Mouse (Mus musculus) hindbrain, postnatal 0 days (tissue): ENCODE data around the gene Rab31. TPM values are rescaled to one million over a fixed set of nuclear protein-coding genes. Genes with fewer than 3 reads are reported as not detected.

ENCODE experiments used
- ATAC-seq: fragments of 200-750 bp; cut with Nextera tagmentation; 2 replicates; pipeline ENCODE4 v1.8.0; 2017; ENCODE audit warnings: mild to moderate bottlenecking, moderate TSS enrichment, moderate library complexity
- DNase-seq: peaks from one replicate; pipeline ENCODE4 v3.0.0-alpha.2; 2015; ENCODE audit warnings: low spot score
- H3K27ac ChIP-seq: fragments of 300-500 bp; sonication (generic); 2 replicates; pipeline ENCODE4 v1.5.1; 2014; ENCODE audit warnings: mild to moderate bottlenecking
- H3K27me3 ChIP-seq: fragments of 300-500 bp; sonication (generic); 2 replicates; pipeline ENCODE4 v1.6.1; 2014; ENCODE audit warnings: low read length, mixed read lengths; ENCODE audit not compliant: insufficient read depth
- H3K36me3 ChIP-seq: fragments of 300-500 bp; sonication (generic); 2 replicates; pipeline ENCODE4 v1.6.1; 2014; ENCODE audit warnings: low read length, mixed read lengths; ENCODE audit not compliant: insufficient read depth
- H3K4me1 ChIP-seq: fragments of 300-500 bp; sonication (generic); 2 replicates; pipeline ENCODE4 v1.6.1; 2014; ENCODE audit warnings: antibody characterized with exemption, low read length, mixed read lengths; ENCODE audit not compliant: insufficient read depth
- H3K4me2 ChIP-seq: fragments of 300-500 bp; sonication (generic); 2 replicates; pipeline ENCODE4 v1.6.1; 2014; ENCODE audit warnings: low read depth, mild to moderate bottlenecking, low read length, moderate library complexity, mixed read lengths
- H3K4me3 ChIP-seq: fragments of 300-500 bp; sonication (generic); 2 replicates; pipeline ENCODE4 v1.5.1; 2014; ENCODE audit warnings: low read length
- H3K9ac ChIP-seq: fragments of 300-500 bp; sonication (generic); replicated peaks from 2 replicates; pipeline ENCODE4 v1.6.1; 2014; ENCODE audit warnings: mild to moderate bottlenecking, low read length, moderate library complexity, mixed read lengths
- H3K9me3 ChIP-seq: fragments of 300-500 bp; sonication (generic); 2 replicates; pipeline ENCODE4 v1.6.1; 2016; ENCODE audit warnings: low read length, mixed read lengths
- CTCF ChIP-seq: IDR thresholded peaks from 2 replicates; pipeline ENCODE4 v1.5.1; 2016; ENCODE audit warnings: antibody characterized with exemption, control low read depth, low read depth
- WGBS: fragments of 180-500 bp; shearing (Covaris S2); extraction: QIAGEN DNeasy Blood & Tissue Kit; methylation state at CpG from one replicate; pipeline ENCODE4 v1.1.7; 2014; 5-methylcytosine and 5-hydroxymethylcytosine counted together
- polyA plus RNA-seq: library from polyadenylated mRNA; unstranded; fragments of >200 nt; fragmentation: Nextera tagmentation; extraction: Ambion mirVana; gene quantifications from 2 replicates; pipeline ENCODE4 v1.2.1, GENCODE M21; 2015
- total RNA-seq: library from RNA; depleted of rRNA; stranded (reverse); fragments of >200 nt; gene quantifications from 2 replicates; pipeline ENCODE4 v1.2.3, GENCODE M21; 2014

Gene Rab31
- total and polyA plus RNA-seq, 2 experiments from 2014 or later: 67.2 to 88.1 TPM

GRCm38 (mm10) chr17:65742245-65742905, 30.2 kb downstream of the Rab31 start:
- 32% methylated on average over 10 of the region's 10 CpGs for WGBS

GRCm38 (mm10) chr17:65741565-65741964, 31.0 kb downstream of the Rab31 start:
- no peak overlapping the region for H3K27ac ChIP-seq
- DNase-seq (no peak), ATAC-seq (no peak)
- no peak overlapping the region for H3K4me3 ChIP-seq
- H3K4me1 ChIP-seq: peaks cover 3% of the 10 kb centered on the region; the same call in 1 of the 2 replicates
- H3K36me3 ChIP-seq: no peaks in the 10 kb centered on the region
- no peak for TF ChIP-seq CTCF
- no peaks in the 10 kb centered on the region for H3K27me3 ChIP-seq
- no peak overlapping the region for H3K4me2 ChIP-seq
- WGBS: 86% methylated on average over 4 of the region's 4 CpGs
- no peaks in the 10 kb centered on the region for H3K9me3 ChIP-seq
- H3K9ac ChIP-seq: no peak overlapping the region

More at GRCm38 (mm10) chr17:65742245-65742905, 30.2 kb downstream of the Rab31 start:
- H3K36me3 ChIP-seq: no peaks in the 10 kb centered on the region
- no peak for TF ChIP-seq CTCF
- ATAC-seq (peak; percentile 67), DNase-seq (peak; percentile 46)
- no peak overlapping the region for H3K4me2 ChIP-seq
- peaks cover 3% of the 10 kb centered on the region; the same call in 1 of the 2 replicates for H3K4me1 ChIP-seq
- H3K9ac ChIP-seq: no peak overlapping the region
- H3K4me3 ChIP-seq: no peak overlapping the region
- peak overlapping the region; percentile 28; the same call in 1 of the 2 replicates for H3K27ac ChIP-seq
- no peaks in the 10 kb centered on the region for H3K27me3 ChIP-seq
- H3K9me3 ChIP-seq: no peaks in the 10 kb centered on the region

DNA sequence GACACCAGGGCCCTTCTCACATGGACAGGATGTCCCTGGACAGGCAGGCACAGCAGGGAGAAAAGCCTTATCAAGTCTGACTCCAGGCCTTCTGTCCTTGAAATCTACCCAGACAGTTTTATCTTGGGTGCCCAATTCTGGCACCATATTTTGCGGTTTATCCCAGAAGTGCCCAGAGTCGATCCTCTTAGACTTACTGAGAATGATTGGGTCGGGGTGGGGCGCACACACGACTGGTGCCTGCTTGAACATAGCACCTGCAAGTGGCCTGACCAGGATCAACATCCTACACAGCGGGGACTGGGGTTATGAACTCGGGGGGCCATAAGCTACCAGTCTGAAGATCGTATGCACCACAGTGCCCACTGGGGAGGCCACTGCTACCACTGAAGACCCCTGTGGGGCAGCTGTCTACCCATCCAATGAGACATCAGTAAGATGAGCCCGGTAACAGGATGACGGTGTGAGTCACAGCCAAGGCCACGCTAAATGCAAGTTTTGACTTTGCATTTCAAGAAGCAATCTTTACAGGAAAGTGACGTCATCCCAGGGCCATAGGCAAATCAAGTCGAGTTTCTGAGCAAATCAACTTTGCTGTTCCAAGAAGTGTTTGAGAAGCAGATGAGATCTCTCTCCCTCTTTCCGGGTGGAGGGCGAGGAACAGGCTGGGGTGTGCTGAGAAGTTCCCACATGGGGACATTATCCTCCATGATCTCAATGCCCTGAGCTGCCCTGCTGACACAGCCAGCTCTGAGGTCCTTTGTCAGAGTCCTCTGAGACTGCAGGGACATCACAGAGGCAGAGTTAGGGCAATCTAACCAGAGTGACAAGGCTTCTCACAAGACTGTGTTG, 32.5 kb downstream of the Rab31 start:
- no peak for TF ChIP-seq CTCF
- DNase-seq (no peak), ATAC-seq (no peak)
- Histone ChIP-seq H3K27me3 (no peaks in the 10 kb centered on the region), H3K36me3 (no peaks in the 10 kb centered on the region), H3K4me1 (peaks cover 3% of the 10 kb centered on the region; the same call in 1 of the 2 replicates), H3K4me2 (no peak overlapping the region), H3K4me3 (no peak overlapping the region), H3K9ac (no peak overlapping the region), H3K9me3 (no peaks in the 10 kb centered on the region), H3K27ac (no peak overlapping the region)
- 82% methylated on average over 15 of the region's 15 CpGs for WGBS

GRCm38 (mm10) chr17:65737622-65738021, 34.9 kb downstream of the Rab31 start:
- H3K27me3 ChIP-seq: no peaks in the 10 kb centered on the region
- 82% methylated on average over 6 of the region's 6 CpGs for WGBS
- no peak for DNase-seq
- H3K4me2 ChIP-seq: no peak overlapping the region
- H3K4me1 ChIP-seq: peaks cover under 1% of the 10 kb centered on the region; the same call in 1 of the 2 replicates
- no peak overlapping the region for H3K9ac ChIP-seq
- H3K36me3 ChIP-seq: no peaks in the 10 kb centered on the region
- no peak for TF ChIP-seq CTCF
- no peak overlapping the region for H3K27ac ChIP-seq
- no peaks in the 10 kb centered on the region for H3K9me3 ChIP-seq
- no peak overlapping the region for H3K4me3 ChIP-seq
- no peak for ATAC-seq

- Histone ChIP-seq H3K9ac (no peak overlapping the region), H3K36me3 (no peaks in the 10 kb centered on the region), H3K9me3 (no peaks in the 10 kb centered on the region), H3K4me3 (no peak overlapping the region), H3K4me1 (no peaks in the 10 kb centered on the region), H3K27ac (no peak overlapping the region), H3K27me3 (no peaks in the 10 kb centered on the region), H3K4me2 (no peak overlapping the region)
- DNase-seq: no peak
- TF ChIP-seq CTCF: no peak
- no peak for ATAC-seq
- WGBS: 75% methylated on average over 5 of the region's 5 CpGs
Measured at GRCm38 (mm10) chr17:65737175-65737574, 35.4 kb downstream of the Rab31 start.

DNA sequence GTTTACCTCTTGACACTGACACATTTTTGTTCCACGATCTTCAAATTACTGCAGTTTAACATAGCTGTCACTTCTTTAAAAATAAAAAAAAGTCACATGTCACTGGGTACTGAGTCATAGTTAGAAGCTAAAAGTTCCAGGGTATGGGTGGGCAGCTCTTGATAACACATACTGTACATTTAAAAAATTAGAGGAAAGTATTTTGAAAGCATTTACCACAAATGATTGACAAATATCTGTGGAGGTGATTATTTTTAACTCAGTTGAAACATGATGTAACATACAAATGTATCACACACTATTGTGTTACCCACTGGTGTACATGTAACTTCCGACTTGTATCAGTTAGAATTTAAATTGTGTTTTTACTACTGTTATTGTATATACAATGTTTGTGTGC, 37.5 kb downstream of the Rab31 start:
- Histone ChIP-seq H3K27me3 (no peaks in the 10 kb centered on the region), H3K4me2 (no peak overlapping the region), H3K27ac (no peak overlapping the region), H3K4me3 (no peak overlapping the region), H3K9me3 (no peaks in the 10 kb centered on the region), H3K4me1 (no peaks in the 10 kb centered on the region), H3K36me3 (no peaks in the 10 kb centered on the region), H3K9ac (no peak overlapping the region)
- 91% methylated on average over 2 of the region's 2 CpGs for WGBS
- no peak for TF ChIP-seq CTCF
- DNase-seq (no peak), ATAC-seq (no peak)
